Mouse (Mus musculus): ENCODE measurements around the gene Tead4. TPM values are rescaled to one million over a fixed set of nuclear protein-coding genes. Genes with fewer than 3 reads are reported as not detected.

The Tead4 gene
- polyA plus RNA-seq, 1 experiment, result 29.9 TPM

DNA sequence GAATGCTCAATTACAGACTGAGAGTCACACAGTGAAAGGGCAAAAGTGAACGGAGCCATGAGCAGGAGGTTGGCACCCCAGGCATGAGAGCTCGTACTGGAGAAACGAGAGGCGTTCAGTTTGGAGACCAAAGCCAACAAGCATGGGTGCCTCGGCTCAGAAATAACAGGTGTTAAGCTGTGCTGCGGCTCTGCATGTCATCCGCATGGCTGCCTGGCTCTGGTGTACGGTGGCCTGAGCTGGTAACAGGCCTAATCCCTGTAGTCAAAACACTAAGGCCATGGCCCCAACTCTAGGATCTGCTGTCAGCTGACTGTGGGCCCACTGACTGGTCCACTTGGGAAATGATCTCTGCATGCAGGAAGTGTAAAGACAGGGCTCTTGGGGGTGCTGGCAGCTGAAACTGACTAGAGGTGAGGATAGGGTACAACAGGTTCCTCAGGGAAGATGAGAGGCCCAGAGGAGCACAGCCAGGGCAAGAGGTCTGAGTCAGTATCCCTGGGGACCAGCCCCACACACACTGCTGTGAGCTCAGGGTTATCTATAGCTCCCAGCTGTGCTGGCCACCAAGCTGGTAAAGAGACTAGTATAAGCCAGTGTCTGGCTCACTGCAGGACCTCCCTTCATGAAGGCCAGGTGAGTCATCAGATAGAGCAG is 35.6 kb downstream of the Tead4 start:
- TF ChIP-seq CTCF (IDR thresholded peaks at IDR 0.05; ENCODE audit: low read depth, low read length), result no peak
- no peak for TF ChIP-seq POLR2A (IDR thresholded peaks at IDR 0.05; ENCODE audit: insufficient read depth, low read length)
- no peak for TF ChIP-seq EP300 (IDR thresholded peaks at IDR 0.05; ENCODE audit: insufficient read depth, low read depth, low read length)
- Histone ChIP-seq H3K4me1 (ENCODE audit: control insufficient read depth, insufficient read depth, low read length) (peaks cover 19% of the 10 kb centered on the region), H3K4me3 (ENCODE audit: low read depth, low read length) (no peak overlapping the region), H3K27me3 (ENCODE audit: control insufficient read depth, insufficient read depth, low read length, poor library complexity, severe bottlenecking) (no peaks in the 10 kb centered on the region), H3K27ac (ENCODE audit: insufficient read depth, low read length) (no peak overlapping the region), H3K9ac (ENCODE audit: low read depth, poor library complexity, severe bottlenecking) (no peak overlapping the region), H3K36me3 (ENCODE audit: control insufficient read depth, insufficient read depth, low read length, poor library complexity, severe bottlenecking) (no peaks in the 10 kb centered on the region), H3K9me3 (replicated peaks; ENCODE audit: control insufficient read depth, insufficient read depth, low read length, poor library complexity, severe bottlenecking) (no peaks in the 10 kb centered on the region)

DNA sequence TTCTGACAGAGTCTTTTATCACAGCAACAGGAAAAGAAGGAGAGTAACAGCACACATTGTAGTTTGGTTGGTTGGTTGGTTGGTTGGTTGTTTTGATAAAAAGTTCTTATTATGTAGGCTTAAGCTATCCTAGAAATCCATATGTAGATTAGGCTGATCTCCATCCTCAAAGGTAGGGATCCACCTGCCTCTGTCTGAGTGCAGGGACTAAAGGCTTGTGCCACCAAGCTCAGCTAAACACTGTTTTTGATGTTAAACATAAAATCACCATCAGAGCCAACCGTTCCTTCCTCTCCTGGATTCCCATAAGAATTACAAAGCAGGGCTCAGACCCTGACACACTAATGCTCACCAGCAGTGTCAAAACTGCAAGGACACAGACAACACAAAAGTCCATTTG is 39.1 kb downstream of the Tead4 start:
- H3K4me3 ChIP-seq (ENCODE audit: low read depth, low read length), result no peak overlapping the region
- no peak overlapping the region for H3K9ac ChIP-seq (ENCODE audit: low read depth, poor library complexity, severe bottlenecking)
- H3K27me3 ChIP-seq (ENCODE audit: control insufficient read depth, insufficient read depth, low read length, poor library complexity, severe bottlenecking), result no peaks in the 10 kb centered on the region
- H3K36me3 ChIP-seq (ENCODE audit: control insufficient read depth, insufficient read depth, low read length, poor library complexity, severe bottlenecking), result no peaks in the 10 kb centered on the region
- peaks cover 25% of the 10 kb centered on the region for H3K4me1 ChIP-seq (ENCODE audit: control insufficient read depth, insufficient read depth, low read length)
- TF ChIP-seq CTCF (IDR thresholded peaks at IDR 0.05; ENCODE audit: low read depth, low read length) (no peak), EP300 (IDR thresholded peaks at IDR 0.05; ENCODE audit: insufficient read depth, low read depth, low read length) (peak; percentile 84), POLR2A (IDR thresholded peaks at IDR 0.05; ENCODE audit: insufficient read depth, low read length) (no peak)
- H3K27ac ChIP-seq (ENCODE audit: insufficient read depth, low read length), result peak overlapping the region; percentile 83
- no peaks in the 10 kb centered on the region for H3K9me3 ChIP-seq (replicated peaks; ENCODE audit: control insufficient read depth, insufficient read depth, low read length, poor library complexity, severe bottlenecking)

DNA sequence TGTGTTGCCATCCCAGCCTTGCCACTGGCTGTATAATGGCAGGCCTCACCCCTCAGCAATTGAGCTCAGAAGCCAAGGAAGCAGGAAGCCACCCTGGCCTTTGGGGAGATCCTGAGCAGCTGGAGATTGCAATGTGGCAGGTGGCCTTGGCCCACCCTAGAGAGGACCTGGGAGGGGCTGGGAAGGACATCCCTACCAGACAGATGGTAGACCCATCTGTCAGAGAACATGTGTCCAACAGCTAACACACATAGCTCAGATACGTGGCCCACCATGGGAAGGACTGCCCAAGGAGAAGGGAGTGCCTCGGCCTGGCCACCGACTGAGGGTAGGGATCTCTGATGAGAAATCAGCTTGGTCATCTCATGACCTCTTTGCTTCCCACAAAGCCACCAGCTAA is 41.4 kb downstream of the Tead4 start:
- Histone ChIP-seq H3K27me3 (ENCODE audit: control insufficient read depth, insufficient read depth, low read length, poor library complexity, severe bottlenecking) (no peaks in the 10 kb centered on the region), H3K4me1 (ENCODE audit: control insufficient read depth, insufficient read depth, low read length) (peaks cover 28% of the 10 kb centered on the region), H3K9me3 (replicated peaks; ENCODE audit: control insufficient read depth, insufficient read depth, low read length, poor library complexity, severe bottlenecking) (no peaks in the 10 kb centered on the region), H3K27ac (ENCODE audit: insufficient read depth, low read length) (no peak overlapping the region), H3K4me3 (ENCODE audit: low read depth, low read length) (no peak overlapping the region), H3K36me3 (ENCODE audit: control insufficient read depth, insufficient read depth, low read length, poor library complexity, severe bottlenecking) (no peaks in the 10 kb centered on the region), H3K9ac (ENCODE audit: low read depth, poor library complexity, severe bottlenecking) (no peak overlapping the region)
- TF ChIP-seq EP300 (IDR thresholded peaks at IDR 0.05; ENCODE audit: insufficient read depth, low read depth, low read length) (peak; percentile 78; the same call in 1 of the 2 replicates), POLR2A (IDR thresholded peaks at IDR 0.05; ENCODE audit: insufficient read depth, low read length) (no peak)

DNA sequence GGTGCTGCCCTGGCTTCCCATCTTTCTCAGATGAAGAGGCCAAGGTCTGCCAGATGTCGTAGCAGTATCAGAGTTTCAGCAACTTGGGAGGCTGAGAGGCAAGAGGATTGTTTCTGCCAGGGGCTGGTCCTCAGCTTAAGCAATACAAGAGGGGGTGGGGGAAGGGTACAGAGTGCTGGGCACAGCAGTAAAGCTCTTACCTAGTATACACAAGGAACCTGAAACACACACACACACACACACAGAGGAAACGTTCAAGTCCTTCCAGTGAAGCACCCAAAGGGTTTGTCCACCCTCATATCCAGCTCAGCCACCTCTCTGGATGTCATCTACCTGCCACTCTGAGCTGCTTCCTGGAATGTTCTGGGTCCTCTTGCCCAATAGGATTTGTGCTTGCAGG is 44.7 kb downstream of the Tead4 start:
- TF ChIP-seq EP300 (IDR thresholded peaks at IDR 0.05; ENCODE audit: insufficient read depth, low read depth, low read length) (no peak), CTCF (IDR thresholded peaks at IDR 0.05; ENCODE audit: low read depth, low read length) (no peak), POLR2A (IDR thresholded peaks at IDR 0.05; ENCODE audit: insufficient read depth, low read length) (no peak)
- Histone ChIP-seq H3K4me1 (ENCODE audit: control insufficient read depth, insufficient read depth, low read length) (peaks cover 24% of the 10 kb centered on the region), H3K9ac (ENCODE audit: low read depth, poor library complexity, severe bottlenecking) (no peak overlapping the region), H3K27me3 (ENCODE audit: control insufficient read depth, insufficient read depth, low read length, poor library complexity, severe bottlenecking) (no peaks in the 10 kb centered on the region), H3K9me3 (replicated peaks; ENCODE audit: control insufficient read depth, insufficient read depth, low read length, poor library complexity, severe bottlenecking) (no peaks in the 10 kb centered on the region), H3K27ac (ENCODE audit: insufficient read depth, low read length) (no peak overlapping the region), H3K36me3 (ENCODE audit: control insufficient read depth, insufficient read depth, low read length, poor library complexity, severe bottlenecking) (no peaks in the 10 kb centered on the region), H3K4me3 (ENCODE audit: low read depth, low read length) (no peak overlapping the region)

DNA sequence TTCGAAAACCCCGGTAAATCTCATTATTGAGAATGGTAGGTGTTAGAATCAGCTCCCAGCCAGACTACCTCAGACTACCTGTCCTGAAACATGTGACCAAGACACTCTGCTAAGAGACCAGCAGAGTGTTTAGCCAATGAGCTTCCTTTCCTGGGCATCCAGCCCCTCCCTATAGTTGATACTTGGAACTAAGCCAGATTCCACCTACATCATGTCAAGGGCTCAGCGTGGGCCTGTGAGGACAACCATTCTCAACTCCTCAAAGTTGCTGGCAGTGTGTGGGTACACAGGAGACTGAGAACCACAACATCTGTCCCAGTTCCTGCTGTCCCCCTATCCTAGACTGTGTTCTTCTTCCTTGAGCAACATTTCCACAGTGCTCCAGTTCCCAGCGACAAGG is 45.3 kb downstream of the Tead4 start:
- Histone ChIP-seq H3K36me3 (ENCODE audit: control insufficient read depth, insufficient read depth, low read length, poor library complexity, severe bottlenecking) (no peaks in the 10 kb centered on the region), H3K4me3 (ENCODE audit: low read depth, low read length) (no peak overlapping the region), H3K9me3 (replicated peaks; ENCODE audit: control insufficient read depth, insufficient read depth, low read length, poor library complexity, severe bottlenecking) (no peaks in the 10 kb centered on the region), H3K27me3 (ENCODE audit: control insufficient read depth, insufficient read depth, low read length, poor library complexity, severe bottlenecking) (no peaks in the 10 kb centered on the region), H3K27ac (ENCODE audit: insufficient read depth, low read length) (peak overlapping the region; percentile 54; the same call in 1 of the 2 replicates), H3K4me1 (ENCODE audit: control insufficient read depth, insufficient read depth, low read length) (peaks cover 19% of the 10 kb centered on the region), H3K9ac (ENCODE audit: low read depth, poor library complexity, severe bottlenecking) (no peak overlapping the region)
- TF ChIP-seq EP300 (IDR thresholded peaks at IDR 0.05; ENCODE audit: insufficient read depth, low read depth, low read length), result no peak
- TF ChIP-seq CTCF (IDR thresholded peaks at IDR 0.05; ENCODE audit: low read depth, low read length), result no peak
- TF ChIP-seq POLR2A (IDR thresholded peaks at IDR 0.05; ENCODE audit: insufficient read depth, low read length), result no peak

DNA sequence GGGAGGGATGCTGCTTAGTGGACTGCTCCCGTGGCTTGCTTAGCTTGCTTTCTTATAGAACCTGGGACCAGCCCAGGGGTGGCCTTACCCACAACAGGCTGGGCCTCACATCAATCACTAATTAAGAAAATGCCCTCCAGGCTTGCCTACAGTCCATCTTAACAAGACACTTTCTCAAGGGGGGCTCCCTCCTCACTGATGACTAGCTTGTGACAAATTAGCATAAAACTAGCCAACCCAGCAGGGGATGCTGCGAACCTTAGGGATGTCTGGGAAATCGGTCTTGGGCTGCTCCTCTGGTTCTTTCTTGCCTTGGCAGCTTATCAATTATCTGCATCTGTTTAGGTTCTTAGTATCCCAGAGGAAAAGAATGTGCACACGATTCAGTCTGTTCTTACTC is 46.1 kb downstream of the Tead4 start:
- Histone ChIP-seq H3K27ac (ENCODE audit: insufficient read depth, low read length) (peak overlapping the region; percentile 54; the same call in 1 of the 2 replicates), H3K4me1 (ENCODE audit: control insufficient read depth, insufficient read depth, low read length) (peaks cover 13% of the 10 kb centered on the region), H3K36me3 (ENCODE audit: control insufficient read depth, insufficient read depth, low read length, poor library complexity, severe bottlenecking) (no peaks in the 10 kb centered on the region), H3K27me3 (ENCODE audit: control insufficient read depth, insufficient read depth, low read length, poor library complexity, severe bottlenecking) (no peaks in the 10 kb centered on the region), H3K4me3 (ENCODE audit: low read depth, low read length) (no peak overlapping the region), H3K9me3 (replicated peaks; ENCODE audit: control insufficient read depth, insufficient read depth, low read length, poor library complexity, severe bottlenecking) (no peaks in the 10 kb centered on the region), H3K9ac (ENCODE audit: low read depth, poor library complexity, severe bottlenecking) (no peak overlapping the region)
- TF ChIP-seq EP300 (IDR thresholded peaks at IDR 0.05; ENCODE audit: insufficient read depth, low read depth, low read length) (peak; percentile 87; the same call in 1 of the 2 replicates), POLR2A (IDR thresholded peaks at IDR 0.05; ENCODE audit: insufficient read depth, low read length) (no peak)

Data from ES-Bruce4 (cell line).